Mouse (Mus musculus) stomach, embryonic 14.5 days (tissue): Measurements from ENCODE around the gene Adamts14. TPM values are rescaled to one million over a fixed set of nuclear protein-coding genes. Genes with fewer than 3 reads are reported as not detected.

Experiments
- ATAC-seq: fragments of 200-750 bp; cut with Nextera tagmentation; 2 replicates; pipeline ENCODE4 v1.8.0; 2017; ENCODE audit warnings: low read depth, moderate TSS enrichment; ENCODE audit not compliant: insufficient number of reproducible peaks, insufficient read depth, low FRiP score
- H3K27ac ChIP-seq: fragments of 300-500 bp; sonication (generic); 2 replicates; pipeline ENCODE4 v1.5.1; 2014; ENCODE audit warnings: mild to moderate bottlenecking, low read length, moderate library complexity, mixed read lengths
- H3K27me3 ChIP-seq: fragments of 300-500 bp; sonication (generic); 2 replicates; pipeline ENCODE4 v1.6.1; 2014; ENCODE audit warnings: low read length, control low read depth, mixed read lengths; ENCODE audit not compliant: control insufficient read depth, insufficient read depth
- H3K36me3 ChIP-seq: fragments of 300-500 bp; sonication (generic); 2 replicates; pipeline ENCODE4 v1.6.1; 2014; ENCODE audit warnings: mild to moderate bottlenecking, control low read depth, low read length, moderate library complexity, mixed read lengths; ENCODE audit not compliant: control insufficient read depth, insufficient read depth
- H3K4me1 ChIP-seq: fragments of 300-500 bp; sonication (generic); 2 replicates; pipeline ENCODE4 v1.6.1; 2014; ENCODE audit warnings: low read length, control low read depth, mixed read lengths; ENCODE audit not compliant: control insufficient read depth, insufficient read depth
- H3K4me2 ChIP-seq: fragments of 300-500 bp; sonication (generic); replicated peaks from 2 replicates; pipeline ENCODE4 v1.6.1; 2014; ENCODE audit warnings: low read depth, low read length, control low read depth
- H3K4me3 ChIP-seq: fragments of 300-500 bp; sonication (generic); 2 replicates; pipeline ENCODE4 v1.5.1; 2014; ENCODE audit warnings: low read depth, low read length, control low read depth
- H3K9ac ChIP-seq: fragments of 300-500 bp; sonication (generic); replicated peaks from 2 replicates; pipeline ENCODE4 v1.6.1; 2014; ENCODE audit warnings: low read depth, mild to moderate bottlenecking, control low read depth, low read length, moderate library complexity, mixed read lengths
- H3K9me3 ChIP-seq: fragments of 300-500 bp; sonication (generic); 2 replicates; pipeline ENCODE4 v1.6.1; 2016; ENCODE audit warnings: low read depth, low read length, control low read depth; ENCODE audit not compliant: control insufficient read depth
- WGBS: fragments of 180-500 bp; shearing (Covaris S2); extraction: QIAGEN DNeasy Blood & Tissue Kit; methylation state at CpG from one replicate; pipeline ENCODE4 v1.1.7; 2014; 5-methylcytosine and 5-hydroxymethylcytosine counted together
- polyA plus RNA-seq: library from polyadenylated mRNA; unstranded; fragments of >200 nt; fragmentation: Nextera tagmentation; extraction: Ambion mirVana; gene quantifications from 2 replicates; pipeline ENCODE4 v1.2.1, GENCODE M21; 2014

Adamts14 gene
- 0.98 and 1.4 TPM in 2 replicates for polyA plus RNA-seq

DNA sequence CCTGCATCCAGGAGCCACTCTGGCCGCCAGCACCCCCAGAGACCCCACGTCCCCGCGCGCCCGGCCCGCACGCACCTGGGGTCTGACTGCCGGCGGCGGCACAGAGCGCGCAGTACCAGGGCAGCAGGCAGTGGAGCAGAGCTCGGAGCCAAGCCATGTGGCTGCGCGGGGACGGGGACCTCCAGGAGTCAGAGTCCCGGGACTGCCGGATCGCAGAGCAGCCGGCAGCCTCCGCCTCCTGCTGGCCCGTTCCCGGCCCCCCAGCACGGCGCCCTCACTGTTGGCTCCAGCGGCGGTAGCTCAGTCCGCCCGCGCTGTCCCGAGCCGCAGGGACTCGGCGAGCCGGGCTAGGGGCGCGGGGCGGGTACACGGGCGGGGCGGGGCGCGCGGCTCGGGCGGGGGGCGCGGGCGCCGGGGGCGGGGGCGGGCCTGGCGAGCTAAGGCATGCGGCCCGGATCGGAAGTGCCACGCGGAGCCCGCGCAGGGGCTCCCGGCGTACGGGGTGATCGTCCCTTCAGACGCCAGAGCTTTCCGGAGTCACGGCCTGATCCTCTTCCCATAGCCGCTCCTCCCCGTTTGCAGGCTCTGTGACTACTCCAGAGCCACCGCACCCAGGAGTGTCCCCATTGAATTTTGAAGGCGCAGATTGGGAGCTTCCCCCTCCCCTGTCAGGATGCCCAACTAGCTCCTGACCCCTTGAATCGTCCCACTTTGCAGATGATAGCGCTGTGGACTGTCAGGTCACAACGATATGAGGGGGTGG, at the start of gene Adamts14:
Gene Adamts14, minus strand, starts transcription at position 358 of the 763 bp plus-strand sequence.
- Histone ChIP-seq H3K4me1 (no peaks in the 10 kb centered on the region), H3K27me3 (no peaks in the 10 kb centered on the region), H3K27ac (no peak within 1 kb of the TSS), H3K9ac (peak within 1 kb of the TSS; percentile 48), H3K36me3 (no peaks in the 10 kb centered on the region), H3K4me3 (peak within 1 kb of the TSS; percentile 48), H3K9me3 (no peaks in the 10 kb centered on the region), H3K4me2 (peak within 1 kb of the TSS; percentile 94)
- ATAC-seq = peak; percentile 58; the same call in 1 of the 2 replicates
- WGBS = 1% methylated on average over 52 of the region's 75 CpGs

- no peak overlapping the region for H3K4me3 ChIP-seq
These were observed 45.3 kb upstream of the Adamts14 start for GRCm38 (mm10) chr10:61318527-61318926.

GRCm38 (mm10) chr10:61315324-61315880, 42.2 kb upstream of the Adamts14 start:
- no peaks in the 10 kb centered on the region for H3K36me3 ChIP-seq
- H3K4me2 ChIP-seq = no peak overlapping the region
- 62% methylated on average over 9 of the region's 9 CpGs for WGBS
- H3K9ac ChIP-seq = no peak overlapping the region
- H3K4me3 ChIP-seq = no peak overlapping the region
- ATAC-seq = no peak
- no peaks in the 10 kb centered on the region for H3K27me3 ChIP-seq
- H3K27ac ChIP-seq = no peak overlapping the region
- peaks cover 7% of the 10 kb centered on the region; the same call in 1 of the 2 replicates for H3K4me1 ChIP-seq
- no peaks in the 10 kb centered on the region for H3K9me3 ChIP-seq

More at GRCm38 (mm10) chr10:61318527-61318926, 45.3 kb upstream of the Adamts14 start:
- Histone ChIP-seq H3K27me3 (no peaks in the 10 kb centered on the region), H3K36me3 (peaks cover 10% of the 10 kb centered on the region; the same call in 1 of the 2 replicates), H3K4me2 (no peak overlapping the region), H3K27ac (no peak overlapping the region), H3K9ac (no peak overlapping the region), H3K9me3 (no peaks in the 10 kb centered on the region), H3K4me1 (no peaks in the 10 kb centered on the region; the same call in 1 of the 2 replicates)
- 91% methylated on average over 3 of the region's 3 CpGs for WGBS
- ATAC-seq = no peak

GRCm38 (mm10) chr10:61313750-61314149, 40.5 kb upstream of the Adamts14 start:
- WGBS = 54% methylated on average over 7 of the region's 7 CpGs
- Histone ChIP-seq H3K27me3 (no peaks in the 10 kb centered on the region), H3K4me2 (no peak overlapping the region), H3K27ac (no peak overlapping the region), H3K9me3 (no peaks in the 10 kb centered on the region), H3K9ac (no peak overlapping the region), H3K36me3 (no peaks in the 10 kb centered on the region), H3K4me1 (peaks cover 7% of the 10 kb centered on the region; the same call in 1 of the 2 replicates), H3K4me3 (no peak overlapping the region)
- ATAC-seq = no peak

- Histone ChIP-seq H3K9me3 (no peaks in the 10 kb centered on the region), H3K27ac (no peak overlapping the region), H3K4me1 (peaks cover 7% of the 10 kb centered on the region; the same call in 1 of the 2 replicates), H3K27me3 (no peaks in the 10 kb centered on the region), H3K36me3 (no peaks in the 10 kb centered on the region), H3K9ac (no peak overlapping the region), H3K4me3 (no peak overlapping the region), H3K4me2 (no peak overlapping the region)
- WGBS = 43% methylated on average over 7 of the region's 7 CpGs
- no peak for ATAC-seq
These were observed 39.5 kb upstream of the Adamts14 start for GRCm38 (mm10) chr10:61312754-61313153.

- no peak overlapping the region for H3K27ac ChIP-seq
- no peak for ATAC-seq
These were observed 38.9 kb upstream of the Adamts14 start for GRCm38 (mm10) chr10:61312159-61312558.

DNA sequence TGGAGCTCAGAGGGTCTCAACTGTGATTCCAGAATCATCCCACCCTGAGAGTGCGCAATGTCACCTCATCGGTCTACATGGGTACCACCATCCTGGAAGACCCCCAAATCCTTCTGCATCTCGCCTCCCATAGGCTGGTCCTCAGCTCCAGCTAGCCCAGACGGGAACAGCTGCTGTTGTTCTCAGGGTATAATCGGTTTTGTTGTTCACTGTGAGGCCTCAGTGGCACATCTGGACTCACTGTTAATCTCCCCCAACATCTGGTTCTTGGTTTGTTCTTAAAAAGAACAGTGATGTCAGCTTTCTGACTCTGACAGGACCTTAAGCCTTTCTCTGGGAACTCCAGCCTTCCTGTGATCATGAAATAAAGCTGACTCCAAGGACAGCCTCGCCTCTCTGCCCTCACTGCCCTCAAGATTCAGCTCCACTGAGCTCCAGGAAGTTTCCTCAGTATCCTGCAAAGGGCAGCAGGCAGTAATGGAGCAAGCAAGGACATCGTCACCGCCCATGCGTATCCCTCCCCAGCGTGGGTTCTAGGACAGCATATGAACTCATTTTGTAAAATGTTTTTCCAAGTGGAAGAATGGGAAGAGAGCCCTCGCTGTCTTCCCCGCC, 35.6 kb upstream of the Adamts14 start:
- Histone ChIP-seq H3K4me2 (no peak overlapping the region), H3K9ac (no peak overlapping the region), H3K9me3 (no peaks in the 10 kb centered on the region), H3K36me3 (no peaks in the 10 kb centered on the region), H3K27me3 (no peaks in the 10 kb centered on the region), H3K4me1 (peaks cover 7% of the 10 kb centered on the region; the same call in 1 of the 2 replicates), H3K4me3 (no peak overlapping the region), H3K27ac (no peak overlapping the region; the same call in 1 of the 2 replicates)
- 58% methylated on average over 10 of the region's 12 CpGs for WGBS
- no peak for ATAC-seq

More at GRCm38 (mm10) chr10:61312159-61312558, 38.9 kb upstream of the Adamts14 start:
- 51% methylated on average over 6 of the region's 6 CpGs for WGBS
- Histone ChIP-seq H3K4me3 (no peak overlapping the region), H3K9me3 (no peaks in the 10 kb centered on the region), H3K36me3 (no peaks in the 10 kb centered on the region), H3K4me1 (peaks cover 7% of the 10 kb centered on the region; the same call in 1 of the 2 replicates), H3K9ac (no peak overlapping the region), H3K4me2 (no peak overlapping the region), H3K27me3 (no peaks in the 10 kb centered on the region)

DNA sequence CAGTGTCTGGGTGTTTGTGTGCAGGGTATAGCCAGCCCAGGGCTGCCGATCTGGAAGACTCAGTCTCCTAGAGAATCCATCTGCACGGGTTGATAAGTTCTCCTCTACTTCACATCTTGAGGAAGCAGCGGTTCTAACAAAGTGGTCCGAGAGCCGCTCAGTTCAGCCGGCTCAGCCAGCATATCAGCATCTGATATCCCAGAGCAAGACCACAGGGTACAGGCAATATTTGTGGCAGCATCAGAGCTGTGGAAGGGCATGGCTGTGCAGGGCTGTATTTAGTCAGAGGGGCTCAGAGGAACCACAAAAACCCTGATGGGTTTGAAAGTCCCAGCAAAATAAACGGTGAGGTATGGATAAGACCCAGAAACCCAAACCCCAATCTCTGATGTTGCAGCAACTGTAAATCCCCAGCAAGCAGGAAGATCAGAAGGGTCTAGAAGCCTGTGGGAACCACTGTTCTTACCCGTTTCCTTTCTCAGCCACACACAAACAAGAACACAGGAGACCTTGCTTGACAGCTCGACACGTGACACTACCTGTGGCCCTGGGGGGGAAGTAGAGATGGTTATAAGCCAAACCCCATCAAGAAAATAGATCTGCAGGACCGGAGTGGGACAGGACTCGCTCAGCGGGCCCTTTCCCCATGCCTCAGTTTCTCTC, 32.8 kb upstream of the Adamts14 start:
- Histone ChIP-seq H3K36me3 (no peaks in the 10 kb centered on the region), H3K4me3 (no peak overlapping the region), H3K4me2 (no peak overlapping the region), H3K9me3 (no peaks in the 10 kb centered on the region), H3K27ac (no peak overlapping the region), H3K27me3 (no peaks in the 10 kb centered on the region), H3K9ac (no peak overlapping the region), H3K4me1 (no peaks in the 10 kb centered on the region)
- ATAC-seq = no peak
- WGBS = 86% methylated on average over 13 of the region's 13 CpGs
